Mouse (Mus musculus) stomach, embryonic 16.5 days (tissue): Measurements from ENCODE around the gene Nrp1. TPM values are rescaled to one million over a fixed set of nuclear protein-coding genes. Genes with fewer than 3 reads are reported as not detected.
A peak's percentile ranks its signal among the peaks of the same experiment; 100 is the strongest.

ENCODE experiments used
- ATAC-seq: fragments of 200-750 bp; cut with Nextera tagmentation; 2 replicates; pipeline ENCODE4 v1.8.0; 2017; ENCODE audit warnings: moderate number of reproducible peaks, moderate TSS enrichment; ENCODE audit not compliant: insufficient read depth, low FRiP score
- H3K27ac ChIP-seq: fragments of 300-500 bp; sonication (generic); 2 replicates; pipeline ENCODE4 v1.5.1; 2014; ENCODE audit warnings: low read length
- H3K27me3 ChIP-seq: fragments of 300-500 bp; sonication (generic); 2 replicates; pipeline ENCODE4 v1.6.1; 2014; ENCODE audit warnings: low read length, control low read depth, mixed read lengths; ENCODE audit not compliant: control insufficient read depth, insufficient read depth
- H3K36me3 ChIP-seq: fragments of 300-500 bp; sonication (generic); 2 replicates; pipeline ENCODE4 v1.6.1; 2014; ENCODE audit warnings: low read length; ENCODE audit not compliant: control insufficient read depth, insufficient read depth
- H3K4me1 ChIP-seq: fragments of 300-500 bp; sonication (generic); 2 replicates; pipeline ENCODE4 v1.6.1; 2014; ENCODE audit warnings: low read length, control low read depth, mixed read lengths; ENCODE audit not compliant: control insufficient read depth, insufficient read depth
- H3K4me2 ChIP-seq: fragments of 300-500 bp; sonication (generic); 2 replicates; pipeline ENCODE4 v1.6.1; 2014; ENCODE audit warnings: low read depth, low read length, mixed read lengths
- H3K4me3 ChIP-seq: fragments of 300-500 bp; sonication (generic); replicated peaks from 2 replicates; pipeline ENCODE4 v1.5.1; 2014; ENCODE audit warnings: mild to moderate bottlenecking, low read length
- H3K9ac ChIP-seq: fragments of 300-500 bp; sonication (generic); 2 replicates; pipeline ENCODE4 v1.6.1; 2014; ENCODE audit warnings: low read length
- H3K9me3 ChIP-seq: fragments of 300-500 bp; sonication (generic); replicated peaks from 2 replicates; pipeline ENCODE4 v1.6.1; 2016; ENCODE audit warnings: low read length, control low read depth; ENCODE audit not compliant: control insufficient read depth
- WGBS: fragments of 180-500 bp; shearing (Covaris S2); extraction: QIAGEN DNeasy Blood & Tissue Kit; methylation state at CpG from one replicate; pipeline ENCODE4 v1.1.7; 2014; 5-methylcytosine and 5-hydroxymethylcytosine counted together
- polyA plus RNA-seq: library from polyadenylated mRNA; unstranded; fragments of >200 nt; fragmentation: Nextera tagmentation; extraction: Ambion mirVana; gene quantifications from 2 replicates; pipeline ENCODE4 v1.2.1, GENCODE M21; 2015

Gene Nrp1
- polyA plus RNA-seq, 1 experiment from 2014 or later: 71.3 TPM

GRCm38 (mm10) chr8:128361343-128361870 lies 3.0 kb downstream of the Nrp1 start:
- WGBS: 47% methylated on average over 5 of the region's 5 CpGs
- Histone ChIP-seq H3K4me1 (peaks cover 10% of the 10 kb centered on the region; the same call in 1 of the 2 replicates), H3K27ac (no peak overlapping the region)

GRCm38 (mm10) chr8:128362940-128363595 lies 4.7 kb downstream of the Nrp1 start:
- no peak overlapping the region for H3K27ac ChIP-seq
- H3K4me1 ChIP-seq: peaks cover 6% of the 10 kb centered on the region; the same call in 1 of the 2 replicates
- 7% methylated on average over 11 of the region's 11 CpGs for WGBS

More at GRCm38 (mm10) chr8:128361343-128361870, 3.0 kb downstream of the Nrp1 start:
- Histone ChIP-seq H3K9ac (peak overlapping the region; percentile 58; the same call in 1 of the 2 replicates), H3K9me3 (no peaks in the 10 kb centered on the region), H3K36me3 (no peaks in the 10 kb centered on the region), H3K4me3 (peak overlapping the region; percentile 78), H3K4me2 (peak overlapping the region; percentile 94), H3K27me3 (no peaks in the 10 kb centered on the region)
- ATAC-seq: no peak

GRCm38 (mm10) chr8:128370496-128370895 lies 12.1 kb downstream of the Nrp1 start:
- no peak overlapping the region for H3K4me3 ChIP-seq
- 49% methylated on average over 4 of the region's 4 CpGs for WGBS
- H3K9ac ChIP-seq: no peak overlapping the region
- no peaks in the 10 kb centered on the region for H3K36me3 ChIP-seq
- no peaks in the 10 kb centered on the region for H3K4me1 ChIP-seq
- no peaks in the 10 kb centered on the region for H3K9me3 ChIP-seq
- H3K4me2 ChIP-seq: no peak overlapping the region
- no peaks in the 10 kb centered on the region for H3K27me3 ChIP-seq
- no peak for ATAC-seq
- no peak overlapping the region for H3K27ac ChIP-seq

More at GRCm38 (mm10) chr8:128362940-128363595, 4.7 kb downstream of the Nrp1 start:
- ATAC-seq: 0 out of 2 replicates have a peak, but pooled peaks have one; percentile 34
- H3K36me3 ChIP-seq: no peaks in the 10 kb centered on the region
- peak overlapping the region; percentile 30 for H3K4me2 ChIP-seq
- no peaks in the 10 kb centered on the region for H3K9me3 ChIP-seq
- H3K4me3 ChIP-seq: peak overlapping the region; percentile 18
- H3K9ac ChIP-seq: no peak overlapping the region
- H3K27me3 ChIP-seq: no peaks in the 10 kb centered on the region

- Histone ChIP-seq H3K36me3 (no peaks in the 10 kb centered on the region), H3K27ac (no peak overlapping the region), H3K4me1 (no peaks in the 10 kb centered on the region), H3K27me3 (no peaks in the 10 kb centered on the region), H3K4me2 (no peak overlapping the region), H3K9ac (no peak overlapping the region), H3K4me3 (no peak overlapping the region), H3K9me3 (no peaks in the 10 kb centered on the region)
- no peak for ATAC-seq
- WGBS: 62% methylated on average over 6 of the region's 6 CpGs
Observed at GRCm38 (mm10) chr8:128371026-128371425, 12.6 kb downstream of the Nrp1 start.

- Histone ChIP-seq H3K4me3 (no peak overlapping the region), H3K4me1 (no peaks in the 10 kb centered on the region), H3K9ac (no peak overlapping the region), H3K36me3 (no peaks in the 10 kb centered on the region), H3K27me3 (no peaks in the 10 kb centered on the region), H3K27ac (no peak overlapping the region), H3K9me3 (no peaks in the 10 kb centered on the region), H3K4me2 (no peak overlapping the region)
- ATAC-seq: no peak
- WGBS: 75% methylated on average over 3 of the region's 3 CpGs
Observed at GRCm38 (mm10) chr8:128371789-128372188, 13.4 kb downstream of the Nrp1 start.

GRCm38 (mm10) chr8:128372724-128373123 lies 14.3 kb downstream of the Nrp1 start:
- no peak overlapping the region for H3K9ac ChIP-seq
- H3K27ac ChIP-seq: no peak overlapping the region
- H3K4me2 ChIP-seq: no peak overlapping the region
- WGBS: 83% methylated on average over 5 of the region's 5 CpGs
- no peaks in the 10 kb centered on the region for H3K9me3 ChIP-seq
- no peaks in the 10 kb centered on the region for H3K27me3 ChIP-seq
- no peaks in the 10 kb centered on the region for H3K36me3 ChIP-seq
- H3K4me3 ChIP-seq: no peak overlapping the region
- no peaks in the 10 kb centered on the region for H3K4me1 ChIP-seq
- no peak for ATAC-seq

GRCm38 (mm10) chr8:128373418-128373817 lies 15.0 kb downstream of the Nrp1 start:
- H3K27ac ChIP-seq: no peak overlapping the region
- WGBS: 80% methylated on average over 6 of the region's 6 CpGs
- no peak overlapping the region for H3K4me3 ChIP-seq
- no peak for ATAC-seq
- H3K9ac ChIP-seq: no peak overlapping the region
- no peak overlapping the region for H3K4me2 ChIP-seq
- no peaks in the 10 kb centered on the region for H3K27me3 ChIP-seq
- no peaks in the 10 kb centered on the region for H3K9me3 ChIP-seq
- H3K36me3 ChIP-seq: no peaks in the 10 kb centered on the region
- H3K4me1 ChIP-seq: no peaks in the 10 kb centered on the region

GRCm38 (mm10) chr8:128375291-128375690 lies 16.9 kb downstream of the Nrp1 start:
- H3K4me3 ChIP-seq: no peak overlapping the region
- H3K36me3 ChIP-seq: no peaks in the 10 kb centered on the region
- ATAC-seq: no peak
- no peak overlapping the region for H3K4me2 ChIP-seq
- no peaks in the 10 kb centered on the region for H3K9me3 ChIP-seq
- 47% methylated on average over 4 of the region's 4 CpGs for WGBS
- no peaks in the 10 kb centered on the region for H3K4me1 ChIP-seq
- H3K27me3 ChIP-seq: no peaks in the 10 kb centered on the region
- no peak overlapping the region for H3K9ac ChIP-seq
- H3K27ac ChIP-seq: no peak overlapping the region

- Histone ChIP-seq H3K9me3 (no peaks in the 10 kb centered on the region), H3K4me2 (no peak overlapping the region), H3K27me3 (no peaks in the 10 kb centered on the region), H3K9ac (no peak overlapping the region), H3K27ac (no peak overlapping the region), H3K36me3 (no peaks in the 10 kb centered on the region), H3K4me1 (peaks cover 17% of the 10 kb centered on the region), H3K4me3 (no peak overlapping the region)
- ATAC-seq: no peak
- WGBS: 50% methylated on average over 3 of the region's 3 CpGs
Observed at GRCm38 (mm10) chr8:128383176-128383575, 24.8 kb downstream of the Nrp1 start.
